11 mouse cellular contexts compared by ENCODE assay signal in the genomic region with DNA sequence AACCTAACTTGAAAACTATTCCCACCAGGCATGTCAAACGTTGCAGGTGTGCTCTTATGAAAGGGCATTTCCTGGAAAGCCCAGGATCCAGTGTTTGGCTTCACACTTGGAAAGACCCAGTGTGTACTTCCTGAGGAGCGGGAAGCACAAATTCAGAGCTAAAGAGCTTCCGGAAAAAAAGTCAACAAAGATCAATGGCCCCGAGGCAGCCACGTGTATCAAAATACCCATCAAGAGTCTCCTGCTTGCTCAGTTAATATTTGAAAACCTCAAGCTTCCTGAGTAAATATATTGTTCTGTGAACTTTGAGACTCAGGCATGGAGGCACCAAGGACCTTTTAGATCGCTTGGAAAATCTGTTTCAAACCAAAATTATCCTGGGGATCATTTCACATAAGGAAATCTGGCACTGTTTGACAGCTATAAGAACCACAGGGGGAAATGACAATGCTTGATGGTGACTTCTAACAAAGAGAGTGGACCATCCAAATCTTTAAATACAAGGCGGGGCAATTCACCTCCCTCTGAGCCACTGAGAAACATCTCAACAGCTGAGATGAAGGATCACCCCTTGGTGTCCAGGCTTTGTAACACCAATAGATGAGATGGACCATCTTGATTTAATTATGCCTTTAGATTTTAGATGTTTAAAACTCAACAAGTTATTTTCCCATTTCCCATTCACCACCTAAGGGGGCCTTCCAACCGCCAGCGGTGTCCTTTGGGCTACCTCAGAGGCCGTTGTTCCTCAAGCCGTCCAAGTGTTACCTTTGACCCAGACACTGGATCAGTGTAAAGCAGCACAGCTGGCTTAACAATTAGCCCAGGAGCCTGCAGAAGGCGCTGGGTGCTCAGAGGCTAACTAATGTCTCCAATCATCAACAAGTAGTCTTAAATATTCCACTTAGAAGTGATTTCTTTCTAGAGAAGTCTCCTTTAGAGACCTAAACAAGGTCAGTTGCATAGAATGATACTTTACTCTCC.
DNase-seq lines count a peak whose midpoint lies in the region; ATAC-seq and TF ChIP-seq lines count a peak whose summit lies in the region.
"Had no signal": no experiment of that assay in that cellular context is flagged by ENCODE, and none has a peak within 500 bp of the region (broad histone marks: within the 10 kb centered on the region; RNA-seq: fewer than 3 reads in every experiment).

No protein-coding gene starts in this region.

- peak overlapping the region; percentile 54 for H3K27ac ChIP-seq in kidney, embryonic 15.5 days
- H3K27ac ChIP-seq in lung, embryonic 15.5 days = peak overlapping the region; percentile 39
- H3K27ac ChIP-seq: embryonic facial prominence, embryonic 10.5 days; forebrain, embryonic 15.5 days; hindbrain, embryonic 15.5 days had no signal

- H3K27me3 ChIP-seq in C2C12 (ENCODE audit: control insufficient read depth, insufficient read depth, insufficient read length) = no peaks in the 10 kb centered on the region
- no peaks in the 10 kb centered on the region for H3K27me3 ChIP-seq in kidney, embryonic 15.5 days
- no peaks in the 10 kb centered on the region for H3K27me3 ChIP-seq in lung, embryonic 15.5 days
- H3K27me3 ChIP-seq: forebrain, embryonic 15.5 days; hindbrain, embryonic 15.5 days had no signal

- H3K36me3 ChIP-seq in C2C12 (ENCODE audit: control insufficient read depth, insufficient read depth) = no peaks in the 10 kb centered on the region
- H3K36me3 ChIP-seq in kidney, embryonic 15.5 days = no peaks in the 10 kb centered on the region; the same call in 1 of the 2 replicates
- no peaks in the 10 kb centered on the region for H3K36me3 ChIP-seq in lung, embryonic 15.5 days
- H3K36me3 ChIP-seq: embryonic facial prominence, embryonic 10.5 days; forebrain, embryonic 15.5 days; hindbrain, embryonic 15.5 days had no signal

- peaks cover 34% of the 10 kb centered on the region for H3K79me3 ChIP-seq in C2C12 (ENCODE audit: low read depth)

- H3K79me2 ChIP-seq in C2C12 (ENCODE audit: control insufficient read depth, insufficient read depth) = peaks cover 45% of the 10 kb centered on the region

- no peak overlapping the region for H3K9ac ChIP-seq in kidney, embryonic 15.5 days
- H3K9ac ChIP-seq in lung, embryonic 15.5 days = no peak overlapping the region
- H3K9ac ChIP-seq: forebrain, embryonic 15.5 days; hindbrain, embryonic 15.5 days had no signal

- H3K4me1 ChIP-seq in kidney, embryonic 15.5 days = peaks cover 9% of the 10 kb centered on the region
- peaks cover 38% of the 10 kb centered on the region for H3K4me1 ChIP-seq in lung, embryonic 15.5 days
- H3K4me1 ChIP-seq: embryonic facial prominence, embryonic 10.5 days; forebrain, embryonic 15.5 days; hindbrain, embryonic 15.5 days had no signal

- no peaks in the 10 kb centered on the region for H3K9me3 ChIP-seq in kidney, embryonic 15.5 days (replicated peaks)
- H3K9me3 ChIP-seq in lung, embryonic 15.5 days = no peaks in the 10 kb centered on the region
- H3K9me3 ChIP-seq: embryonic facial prominence, embryonic 10.5 days; forebrain, embryonic 15.5 days; hindbrain, embryonic 15.5 days had no signal

- peak overlapping the region; percentile 7 for H3ac ChIP-seq in C2C12 (ENCODE audit: control insufficient read depth, insufficient read length, low read depth)

- WGBS in kidney, embryonic 15.5 days = 59% methylated on average over 12 of the region's 12 CpGs
- WGBS in lung, embryonic 15.5 days = 54% methylated on average over 12 of the region's 12 CpGs

- no peak for DNase-seq in spleen, postnatal 36 days (ENCODE audit: low spot score in 2 of 2)
- DNase-seq in cerebellum, postnatal 10 days = no peak
- DNase-seq in gastrocnemius, adult 8-10 months (ENCODE audit: low spot score in 2 of 2) = no peak
- DNase-seq in adrenal gland, postnatal 36 days = no peak

- peak overlapping the region; percentile 21 for H3K4me3 ChIP-seq in C2C12 (ENCODE audit: insufficient read depth, poor library complexity, severe bottlenecking)
- H3K4me3 ChIP-seq in kidney, embryonic 15.5 days (replicated peaks) = no peak overlapping the region
- no peak overlapping the region for H3K4me3 ChIP-seq in lung, embryonic 15.5 days
- H3K4me3 ChIP-seq: embryonic facial prominence, embryonic 10.5 days; forebrain, embryonic 15.5 days; hindbrain, embryonic 15.5 days had no signal

- TF ChIP-seq CTCF in C2C12 (IDR thresholded peaks at IDR 0.05; ENCODE audit: control insufficient read depth, insufficient read depth, insufficient read length) = no peak

- H3K4me2 ChIP-seq in kidney, embryonic 15.5 days = peak overlapping the region; percentile 23; the same call in 1 of the 2 replicates
- no peak overlapping the region for H3K4me2 ChIP-seq in lung, embryonic 15.5 days
- H3K4me2 ChIP-seq: forebrain, embryonic 15.5 days; hindbrain, embryonic 15.5 days had no signal

- ATAC-seq in CD4-positive, CD25-positive, alpha-beta regulatory T cell, adult 4 months = peak; percentile 34
- peak; percentile 67 for ATAC-seq in kidney, embryonic 15.5 days (replicated peaks; ENCODE audit: low FRiP score)
- no peak for ATAC-seq in lung, embryonic 15.5 days (ENCODE audit: borderline replicate concordance, extremely low read depth, low FRiP score, low TSS enrichment)
- ATAC-seq: forebrain, embryonic 15.5 days had no signal

TF ChIP-seq in C2C12, 6 proteins besides CTCF, POLR2A, EP300 and RAD21:
- TF ChIP-seq MYOD1 (IDR thresholded peaks at IDR 0.05; ENCODE audit: control insufficient read depth, insufficient read length, low read depth) (no peak), USF1 (IDR thresholded peaks at IDR 0.05; ENCODE audit: low read depth) (no peak), CEBPB (IDR thresholded peaks at IDR 0.05; ENCODE audit: low read depth) (no peak), MAX (IDR thresholded peaks at IDR 0.05) (no peak), FOSL1 (IDR thresholded peaks at IDR 0.05; ENCODE audit: insufficient read depth, low read length, poor library complexity, severe bottlenecking) (no peak), MYOG (IDR thresholded peaks at IDR 0.05; ENCODE audit: control insufficient read depth, extremely low read depth, insufficient read length) (no peak)
TF ChIP-seq in C2C12: peak in this region for 0.
